Mouse (Mus musculus) cerebellum, adult 2 months (tissue): ENCODE data around the gene Capn5. TPM values are rescaled to one million over a fixed set of nuclear protein-coding genes. Genes with fewer than 3 reads are reported as not detected.
"Not testable (repeated sequence)": the region's sequence is repeated elsewhere in the genome, so short reads cannot be mapped to it uniquely, and the experiment has no call there.

Source experiments
- DNase-seq, 2 experiments: peaks; one replicate each; pipeline ENCODE4 v3.0.0; 2021
- H3K27ac ChIP-seq: fragments of 200-500 bp; 2 replicates; pipeline ENCODE4 v1.5.1; 2012; ENCODE audit warnings: low read length, control low read depth, inconsistent platforms; ENCODE audit not compliant: insufficient read depth
- H3K27me3 ChIP-seq: fragments of 200-500 bp; 2 replicates; pipeline ENCODE4 v1.6.1; 2012; ENCODE audit warnings: inconsistent platforms, mild to moderate bottlenecking, low read length, moderate library complexity; ENCODE audit not compliant: control insufficient read depth, insufficient read depth
- H3K4me1 ChIP-seq: fragments of 200-500 bp; 2 replicates; pipeline ENCODE4 v1.6.1; 2011; ENCODE audit warnings: low read length; ENCODE audit not compliant: control insufficient read depth, insufficient read depth
- H3K4me3 ChIP-seq: fragments of 200-500 bp; replicated peaks from 2 replicates; pipeline ENCODE3; 2011; ENCODE audit warnings: mild to moderate bottlenecking, low read depth, low read length, control low read depth; ENCODE audit not compliant: insufficient read depth
- CTCF ChIP-seq: fragments of 200-500 bp; IDR thresholded peaks from 2 replicates; pipeline ENCODE4 v1.5.1; 2011; ENCODE audit warnings: low read depth, mild to moderate bottlenecking, control low read depth, low read length, moderate library complexity, borderline replicate concordance; ENCODE audit not compliant: insufficient read depth
- POLR2A ChIP-seq: fragments of 200-500 bp; IDR thresholded peaks from 2 replicates; pipeline ENCODE4 v1.6.1; 2011; ENCODE audit warnings: low read length, control low read depth, borderline replicate concordance; ENCODE audit not compliant: insufficient read depth
- WGBS: fragments of 180-500 bp; shearing (Covaris S2); methylation state at CpG from one replicate; pipeline ENCODE4 v1.1.7; 2018; 5-methylcytosine and 5-hydroxymethylcytosine counted together
- polyA plus RNA-seq: library from polyadenylated mRNA; depleted of rRNA; stranded (reverse); fragments of >200 nt; gene quantifications from 2 replicates; pipeline ENCODE4 v1.2.3, GENCODE M21; 2012

Capn5 gene
- polyA plus RNA-seq, 1 experiment = 20.9 TPM

DNA sequence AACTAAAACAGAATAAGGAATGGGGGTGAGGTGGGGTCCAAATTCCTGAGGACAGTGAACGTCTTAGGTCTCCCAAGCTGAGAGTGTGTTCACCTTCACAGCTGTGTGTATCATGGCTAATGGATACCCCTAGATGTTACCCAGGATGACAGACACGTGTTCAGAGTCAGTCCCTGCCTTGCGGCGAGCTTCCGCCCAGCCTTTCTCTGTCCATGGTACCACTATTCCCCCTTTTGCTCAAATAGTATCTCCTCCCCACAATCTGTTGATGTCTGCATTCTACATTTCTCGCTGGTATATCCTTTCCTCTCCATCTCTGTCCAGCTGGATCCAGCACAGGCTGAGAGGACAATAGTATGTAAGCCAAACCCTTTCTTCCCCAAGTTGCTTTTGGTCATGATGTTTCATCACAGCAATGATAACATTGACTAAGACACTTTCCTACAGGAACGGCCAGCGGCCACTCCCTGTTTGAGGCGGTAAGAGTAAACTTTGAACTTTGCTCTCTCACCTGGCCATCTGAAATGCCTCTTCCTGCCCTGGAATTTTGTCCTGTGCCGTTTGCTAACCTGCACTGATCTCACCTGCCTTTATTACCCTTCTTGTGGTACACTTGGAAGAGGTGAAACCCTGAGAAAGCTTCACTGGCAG, 17.2 kb upstream of the Capn5 start:
- 85% methylated on average over 10 of the region's 10 CpGs for whole genome bisulfite sequencing
- Histone ChIP-seq H3K4me1 (no peaks in the 10 kb centered on the region), H3K27ac (no peak overlapping the region), H3K4me3 (no peak overlapping the region), H3K27me3 (no peaks in the 10 kb centered on the region; the same call in 1 of the 2 replicates)
- TF ChIP-seq POLR2A = no peak
- TF ChIP-seq CTCF = no peak
- no peak for DNase-seq

DNA sequence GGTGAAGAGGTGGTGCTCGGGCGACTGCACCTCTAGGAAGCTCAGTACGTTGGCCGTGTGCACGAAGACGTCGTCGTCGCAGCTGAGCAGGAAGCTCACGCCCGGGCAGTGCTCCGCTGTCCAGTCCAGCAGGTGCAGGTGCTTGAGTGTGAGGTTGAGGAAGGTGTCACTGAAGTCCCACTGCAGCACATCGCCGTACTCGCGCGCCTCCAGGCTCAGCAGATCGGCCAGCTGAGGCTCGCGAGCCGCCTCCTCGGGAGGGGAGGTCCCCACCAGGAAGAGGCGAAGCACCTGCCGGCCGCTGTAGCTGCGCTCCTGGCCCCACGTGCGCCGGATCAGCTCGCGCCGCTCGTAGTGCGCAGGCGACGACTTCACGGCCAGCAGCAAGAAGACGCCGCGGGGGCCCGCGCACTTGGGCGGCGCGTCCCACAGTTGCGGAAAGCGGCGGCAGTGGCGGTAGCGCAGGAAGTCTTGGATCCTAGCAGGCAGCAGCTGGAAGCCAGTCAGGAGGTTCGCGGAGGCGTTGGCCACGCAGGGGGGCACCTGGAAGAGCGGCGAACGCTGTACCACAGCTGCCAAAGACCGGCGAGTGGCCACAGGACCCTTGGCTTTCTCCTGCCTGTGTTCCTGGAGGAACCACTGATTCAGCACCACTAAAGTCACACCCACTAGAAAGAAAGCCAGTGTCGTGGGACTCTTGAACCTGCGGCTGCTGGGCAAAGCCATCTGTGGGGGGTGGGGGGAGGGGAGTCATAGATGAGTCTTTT, 16.1 kb upstream of the Capn5 start:
- no peak for TF ChIP-seq POLR2A
- TF ChIP-seq CTCF = no peak
- no peaks in the 10 kb centered on the region for H3K4me1 ChIP-seq
- 2% methylated on average over 61 of the region's 61 CpGs for WGBS
- H3K27ac ChIP-seq = no peak overlapping the region
- DNase-seq = peak in 1 of 2 experiments; percentile 15
- no peaks in the 10 kb centered on the region; the same call in 1 of the 2 replicates for H3K27me3 ChIP-seq
- H3K4me3 ChIP-seq = peak overlapping the region; percentile 41

DNA sequence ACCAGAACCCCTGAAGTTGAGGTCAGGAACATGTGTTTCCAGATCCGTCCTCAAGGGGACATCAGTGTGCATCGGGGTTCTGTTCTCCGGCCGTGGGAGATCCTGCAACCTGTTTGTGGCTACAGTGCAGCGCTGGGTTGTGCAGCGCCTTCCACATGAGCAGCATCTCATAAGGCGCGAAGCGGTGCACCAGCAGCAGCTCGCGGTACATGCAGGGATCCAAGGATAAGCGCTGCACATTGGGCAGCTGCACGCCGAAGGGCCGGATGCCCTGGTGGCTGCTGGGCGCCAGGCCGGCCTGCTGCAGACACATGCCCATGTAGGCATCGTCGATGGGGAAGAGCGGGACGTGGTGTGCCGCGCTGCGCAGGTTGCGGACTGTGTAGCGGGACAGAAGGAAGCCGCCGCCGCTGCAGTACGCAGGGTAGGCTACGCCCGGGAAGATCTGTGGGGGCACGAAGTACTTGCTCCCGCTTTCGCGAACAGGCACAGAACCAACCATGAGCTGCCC, 15.5 kb upstream of the Capn5 start:
- WGBS = 2% methylated on average over 36 of the region's 36 CpGs
- H3K27me3 ChIP-seq = no peaks in the 10 kb centered on the region; the same call in 1 of the 2 replicates
- no peak overlapping the region for H3K27ac ChIP-seq

DNA sequence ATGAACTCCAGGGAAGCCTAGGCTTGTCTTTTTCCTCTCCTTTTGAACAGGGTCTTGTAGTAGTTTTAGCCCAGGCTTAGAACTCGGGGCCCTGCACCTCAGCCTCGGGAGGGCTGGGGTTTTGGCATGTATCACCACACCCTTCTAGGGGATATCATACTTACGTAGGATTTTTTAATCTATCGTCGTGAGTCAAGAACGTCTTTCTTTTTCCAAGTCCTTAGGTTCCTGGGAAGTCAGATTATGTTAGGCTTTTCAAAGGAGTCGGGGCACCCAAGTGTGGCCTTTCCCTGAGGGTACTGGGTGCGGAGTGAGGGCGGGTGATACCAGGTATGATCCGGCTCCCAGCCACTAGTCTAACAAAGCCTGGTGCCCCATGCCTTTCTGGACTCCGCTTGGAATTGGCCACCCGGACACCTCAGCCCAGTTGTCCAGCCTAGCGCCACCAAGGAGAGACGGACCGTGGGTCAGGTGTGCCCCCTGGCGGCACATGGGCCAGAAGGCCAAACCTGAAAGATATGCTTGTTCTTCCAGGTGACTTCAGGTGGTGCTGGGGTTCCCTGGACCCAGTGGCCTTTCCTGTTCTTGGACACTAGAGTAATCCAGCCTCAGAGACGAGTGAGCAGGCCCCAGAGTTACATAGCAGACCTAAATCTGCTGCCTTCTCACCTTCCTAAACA, 13.6 kb upstream of the Capn5 start:
- no peak for DNase-seq
- Histone ChIP-seq H3K4me1 (no peaks in the 10 kb centered on the region), H3K27ac (no peak overlapping the region), H3K27me3 (no peaks in the 10 kb centered on the region; the same call in 1 of the 2 replicates), H3K4me3 (no peak overlapping the region)
- TF ChIP-seq POLR2A = no peak
- TF ChIP-seq CTCF = peak; percentile 47; the same call in 1 of the 2 replicates
- WGBS = 84% methylated on average over 17 of the region's 17 CpGs

More for the DNA sequence above, 15.5 kb upstream of the Capn5 start:
- peak; percentile 31 to 45 for DNase-seq
- Histone ChIP-seq H3K4me1 (no peaks in the 10 kb centered on the region), H3K4me3 (peak overlapping the region; percentile 41)
- TF ChIP-seq CTCF = peak; percentile 67; the same call in 1 of the 2 replicates
- no peak for TF ChIP-seq POLR2A

DNA sequence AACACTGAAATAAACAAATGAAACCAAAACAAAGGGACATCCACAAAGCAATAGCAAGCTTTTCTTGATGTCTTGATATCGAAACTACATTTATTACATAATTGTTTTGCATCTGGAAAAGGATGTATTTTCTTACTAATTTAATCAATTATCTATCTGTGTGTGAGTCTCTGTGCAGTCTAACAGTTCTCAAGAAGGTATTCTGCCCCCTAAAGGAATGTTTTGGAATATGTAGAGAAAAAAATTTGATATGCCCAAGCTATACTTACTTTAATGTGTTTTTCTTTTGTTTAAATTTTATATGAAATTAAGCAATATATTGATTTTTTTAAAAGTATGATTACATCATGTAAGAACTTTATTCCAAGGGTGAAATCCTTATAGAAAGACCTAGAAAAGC, 12.5 kb upstream of the Capn5 start:
- 94% methylated on average over 1 of the region's 1 CpGs for WGBS
- no peak for DNase-seq
- Histone ChIP-seq H3K4me1 (no peaks in the 10 kb centered on the region), H3K4me3 (no peak overlapping the region), H3K27ac (no peak overlapping the region), H3K27me3 (no peaks in the 10 kb centered on the region; the same call in 1 of the 2 replicates)
- no peak for TF ChIP-seq POLR2A
- no peak for TF ChIP-seq CTCF

DNA sequence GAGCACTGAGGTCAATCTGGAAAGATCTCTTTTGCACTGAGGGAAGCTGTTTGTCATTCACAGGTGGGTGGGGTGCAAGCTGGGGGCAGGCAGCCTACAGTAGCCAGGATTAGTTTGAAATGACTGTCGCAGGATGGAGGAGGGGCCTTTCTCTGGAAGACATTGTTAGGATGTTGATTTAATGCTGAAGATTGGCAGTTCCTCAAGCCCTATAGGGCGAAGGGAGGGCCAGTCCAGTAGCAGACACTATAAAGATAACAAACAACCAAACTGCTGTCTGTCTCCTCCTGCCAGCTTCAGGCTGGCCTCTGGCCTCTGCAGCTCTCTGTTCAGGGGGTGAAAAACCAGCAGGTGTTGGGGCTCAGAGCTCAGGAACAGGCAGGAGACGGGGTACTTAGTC, 11.7 kb upstream of the Capn5 start:
- 67% methylated on average over 3 of the region's 3 CpGs for WGBS
- no peaks in the 10 kb centered on the region; the same call in 1 of the 2 replicates for H3K27me3 ChIP-seq
- DNase-seq = no peak
- H3K4me3 ChIP-seq = no peak overlapping the region
- H3K4me1 ChIP-seq = no peaks in the 10 kb centered on the region
- no peak overlapping the region for H3K27ac ChIP-seq
- no peak for TF ChIP-seq CTCF
- TF ChIP-seq POLR2A = no peak

DNA sequence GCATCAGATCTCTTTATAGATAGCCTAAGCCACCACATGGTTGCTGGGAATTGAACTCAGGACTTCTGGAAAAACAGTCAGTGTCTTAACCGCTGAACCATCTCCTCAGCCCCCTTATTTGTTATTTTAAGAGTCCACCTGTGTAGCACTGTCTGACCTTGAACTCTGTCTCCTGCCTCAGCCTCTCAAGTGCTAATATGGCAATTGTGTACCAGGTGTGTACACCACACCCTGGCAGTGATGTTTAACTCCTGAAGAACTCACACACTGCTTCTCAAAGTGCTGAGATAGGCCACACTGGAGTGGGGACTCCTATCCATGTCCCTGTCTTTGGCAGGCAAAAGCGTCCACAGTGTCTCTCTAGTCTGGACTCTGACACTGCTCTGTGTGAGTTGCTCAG, 10.6 kb upstream of the Capn5 start:
- no peak overlapping the region for H3K27ac ChIP-seq
- no peaks in the 10 kb centered on the region; the same call in 1 of the 2 replicates for H3K27me3 ChIP-seq
- no peak for TF ChIP-seq CTCF
- no peak for TF ChIP-seq POLR2A
- H3K4me3 ChIP-seq = no peak overlapping the region
- no peaks in the 10 kb centered on the region for H3K4me1 ChIP-seq
- 92% methylated on average over 2 of the region's 2 CpGs for WGBS
- DNase-seq = no peak

DNA sequence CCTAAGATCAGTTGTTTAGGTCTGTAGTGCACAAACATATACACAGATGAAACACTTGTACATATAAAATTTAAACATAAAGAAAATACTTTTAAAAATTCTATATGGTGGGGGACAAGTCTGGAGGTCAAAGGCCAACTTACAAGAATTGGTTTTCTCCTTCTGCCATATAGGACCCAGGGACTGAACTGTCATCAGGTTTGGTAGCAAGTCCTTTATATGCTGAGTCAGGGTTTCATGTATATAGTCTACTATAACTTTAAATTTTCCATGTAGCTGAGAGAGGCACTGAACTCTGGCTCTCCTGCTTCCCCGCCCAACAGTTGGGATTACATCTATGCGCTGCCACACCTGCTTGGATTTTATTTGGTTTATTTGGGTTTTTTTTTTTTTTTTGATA, 10.2 kb upstream of the Capn5 start:
- Histone ChIP-seq H3K27me3 (no peaks in the 10 kb centered on the region; the same call in 1 of the 2 replicates), H3K4me1 (no peaks in the 10 kb centered on the region), H3K27ac (no peak overlapping the region), H3K4me3 (no peak overlapping the region)
- DNase-seq = no peak
- TF ChIP-seq CTCF (no peak), POLR2A (no peak)
- WGBS = 95% methylated on average over 2 of the region's 2 CpGs

DNA sequence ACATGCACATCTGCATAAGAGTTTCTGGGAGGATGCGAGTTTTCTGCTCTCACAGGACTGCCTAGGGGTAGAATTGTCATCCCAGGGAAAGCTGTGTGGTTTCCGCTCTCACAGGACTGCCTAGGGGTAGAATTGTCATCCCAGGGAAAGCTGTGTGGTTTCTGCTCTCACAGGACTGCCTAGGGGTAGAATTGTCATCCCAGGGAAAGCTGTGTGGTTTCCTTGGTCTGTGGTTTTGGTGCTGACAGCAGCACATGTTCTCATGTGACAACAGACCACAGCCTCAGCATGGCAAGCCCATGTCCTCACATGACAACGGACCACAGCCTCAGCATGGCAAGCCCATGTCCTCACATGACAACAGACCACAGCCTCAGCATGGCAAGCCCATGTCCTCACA, 9.3 kb upstream of the Capn5 start:
- H3K27me3 ChIP-seq, DNase-seq, H3K4me1 ChIP-seq, H3K27ac ChIP-seq, H3K4me3 ChIP-seq: not testable (repeated sequence)
- 90% methylated on average over 3 of the region's 3 CpGs for WGBS
